Mouse (Mus musculus) intestine, embryonic 14.5 days (tissue): ENCODE results near the gene Lca5. TPM values are rescaled to one million over a fixed set of nuclear protein-coding genes. Genes with fewer than 3 reads are reported as not detected.

Experiments
- ATAC-seq: fragments of 200-750 bp; cut with Nextera tagmentation; replicated peaks from 2 replicates; pipeline ENCODE4 v1.8.0; 2017; ENCODE audit warnings: low read depth, moderate number of reproducible peaks, moderate TSS enrichment, moderate library complexity; ENCODE audit not compliant: low FRiP score, low TSS enrichment
- DNase-seq: peaks from one replicate; pipeline ENCODE4 v3.0.0-alpha.2; 2018; ENCODE audit warnings: low spot score
- H3K27ac ChIP-seq: fragments of 300-500 bp; sonication (generic); 2 replicates; pipeline ENCODE4 v1.5.1; 2014; ENCODE audit warnings: low read depth, mild to moderate bottlenecking, control low read depth
- H3K27me3 ChIP-seq: fragments of 300-500 bp; sonication (generic); replicated peaks from 2 replicates; pipeline ENCODE4 v1.6.1; 2014; ENCODE audit warnings: low read length, control low read depth; ENCODE audit not compliant: control insufficient read depth, insufficient read depth
- H3K36me3 ChIP-seq: fragments of 300-500 bp; sonication (generic); 2 replicates; pipeline ENCODE4 v1.6.1; 2014; ENCODE audit warnings: low read length, control low read depth; ENCODE audit not compliant: control insufficient read depth, insufficient read depth
- H3K4me1 ChIP-seq: fragments of 300-500 bp; sonication (generic); replicated peaks from 2 replicates; pipeline ENCODE4 v1.6.1; 2014; ENCODE audit warnings: low read length, control low read depth, mixed read lengths; ENCODE audit not compliant: control insufficient read depth, insufficient read depth
- H3K4me2 ChIP-seq: fragments of 300-500 bp; sonication (generic); 2 replicates; pipeline ENCODE4 v1.6.1; 2014; ENCODE audit warnings: low read length
- H3K4me3 ChIP-seq: fragments of 300-500 bp; sonication (generic); 2 replicates; pipeline ENCODE4 v1.5.1; 2014; ENCODE audit warnings: low read depth, low read length, control low read depth, mixed read lengths
- H3K9ac ChIP-seq: fragments of 300-500 bp; sonication (generic); 2 replicates; pipeline ENCODE4 v1.6.1; 2014; ENCODE audit warnings: mild to moderate bottlenecking, low read length
- H3K9me3 ChIP-seq: fragments of 300-500 bp; sonication (generic); 2 replicates; pipeline ENCODE4 v1.6.1; 2016; ENCODE audit warnings: low read length, control low read depth; ENCODE audit not compliant: control insufficient read depth
- WGBS: fragments of 180-500 bp; shearing (Covaris S2); extraction: QIAGEN DNeasy Blood & Tissue Kit; methylation state at CpG from one replicate; pipeline ENCODE4 v1.1.7; 2014; 5-methylcytosine and 5-hydroxymethylcytosine counted together
- polyA plus RNA-seq: library from polyadenylated mRNA; unstranded; fragments of >200 nt; fragmentation: Nextera tagmentation; extraction: Ambion mirVana; gene quantifications from 2 replicates; pipeline ENCODE4 v1.2.1, GENCODE M21; 2014

Lca5 gene
- polyA plus RNA-seq, 1 experiment from 2014 or later: 18.0 TPM

DNA sequence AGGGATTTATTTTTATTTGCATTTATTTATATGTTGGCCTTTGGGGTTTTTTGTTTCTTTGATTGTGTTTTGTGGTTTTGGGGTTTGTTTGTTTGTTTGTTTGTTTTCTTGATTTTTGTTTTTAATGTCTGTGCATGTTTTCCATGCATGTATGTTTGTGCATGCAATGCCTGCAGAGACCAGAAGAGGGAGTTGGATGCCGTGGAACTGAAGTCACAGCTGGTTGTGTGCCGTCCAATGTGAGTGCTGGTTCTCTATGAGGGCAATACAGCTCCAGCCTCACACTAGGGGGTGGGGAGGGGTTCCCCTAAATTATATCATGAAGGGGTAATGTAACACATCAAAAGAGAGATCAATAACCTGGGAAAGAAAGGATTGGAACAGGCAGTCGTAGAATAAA, 58.2 kb downstream of the Lca5 start:
- Histone ChIP-seq H3K27ac (no peak overlapping the region), H3K9me3 (no peaks in the 10 kb centered on the region), H3K36me3 (no peaks in the 10 kb centered on the region), H3K9ac (no peak overlapping the region), H3K27me3 (no peaks in the 10 kb centered on the region), H3K4me3 (no peak overlapping the region), H3K4me2 (no peak overlapping the region), H3K4me1 (no peaks in the 10 kb centered on the region)
- DNase-seq (no peak), ATAC-seq (no peak)
- WGBS: 49% methylated on average over 3 of the region's 3 CpGs

DNA sequence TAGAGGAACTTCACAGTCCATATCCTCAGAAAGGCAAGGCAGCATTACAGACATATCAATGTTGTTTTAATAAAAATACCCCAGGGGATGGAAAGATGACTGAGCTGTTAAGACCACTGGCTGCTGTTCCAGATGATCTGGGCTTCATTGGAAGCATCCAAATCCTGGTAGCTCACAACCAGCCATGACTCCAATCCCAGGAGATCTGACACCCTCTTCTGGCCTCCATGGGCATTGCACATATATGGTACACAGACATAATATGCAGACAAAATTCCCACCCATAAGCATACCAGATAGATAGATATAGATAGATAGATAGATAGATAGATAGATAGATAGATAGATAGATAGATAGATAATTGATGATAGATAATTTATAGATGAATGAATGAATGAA, 59.6 kb downstream of the Lca5 start:
- H3K9me3 ChIP-seq: no peaks in the 10 kb centered on the region
- no peaks in the 10 kb centered on the region for H3K27me3 ChIP-seq
- H3K4me1 ChIP-seq: 0 out of 2 replicates have a peak, but pooled peaks cover 2% of the 10 kb centered on the region
- no peak overlapping the region for H3K4me2 ChIP-seq
- ATAC-seq (no peak), DNase-seq (no peak)
- no peak overlapping the region for H3K4me3 ChIP-seq
- no peak overlapping the region for H3K9ac ChIP-seq
- no peaks in the 10 kb centered on the region for H3K36me3 ChIP-seq
- no peak overlapping the region for H3K27ac ChIP-seq

DNA sequence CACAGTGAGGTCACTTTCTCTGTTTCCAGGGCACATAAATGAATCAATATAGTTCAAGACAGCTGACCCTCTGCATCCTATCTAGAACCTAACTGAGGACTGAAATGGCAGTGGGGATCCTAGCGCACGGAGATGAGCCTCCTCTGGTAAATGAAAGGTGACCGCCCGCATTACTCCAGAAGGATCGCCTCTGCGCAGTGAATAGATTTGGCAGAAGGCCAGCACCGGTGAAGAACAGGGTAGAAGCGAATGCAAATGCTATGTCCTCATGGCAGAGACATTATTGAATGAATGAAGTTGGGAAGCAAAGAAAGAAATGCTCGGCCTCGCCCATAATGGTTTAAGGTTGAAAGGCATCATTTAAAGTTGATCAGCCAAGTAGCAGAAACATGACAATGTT, 61.3 kb downstream of the Lca5 start:
- H3K9ac ChIP-seq: no peak overlapping the region
- no peak for DNase-seq
- H3K36me3 ChIP-seq: no peaks in the 10 kb centered on the region
- no peaks in the 10 kb centered on the region for H3K27me3 ChIP-seq
- no peaks in the 10 kb centered on the region for H3K9me3 ChIP-seq
- 81% methylated on average over 10 of the region's 10 CpGs for WGBS
- 0 out of 2 replicates have a peak, but pooled peaks cover 2% of the 10 kb centered on the region for H3K4me1 ChIP-seq
- H3K4me2 ChIP-seq: no peak overlapping the region
- no peak overlapping the region for H3K4me3 ChIP-seq
- no peak for ATAC-seq
- H3K27ac ChIP-seq: no peak overlapping the region

DNA sequence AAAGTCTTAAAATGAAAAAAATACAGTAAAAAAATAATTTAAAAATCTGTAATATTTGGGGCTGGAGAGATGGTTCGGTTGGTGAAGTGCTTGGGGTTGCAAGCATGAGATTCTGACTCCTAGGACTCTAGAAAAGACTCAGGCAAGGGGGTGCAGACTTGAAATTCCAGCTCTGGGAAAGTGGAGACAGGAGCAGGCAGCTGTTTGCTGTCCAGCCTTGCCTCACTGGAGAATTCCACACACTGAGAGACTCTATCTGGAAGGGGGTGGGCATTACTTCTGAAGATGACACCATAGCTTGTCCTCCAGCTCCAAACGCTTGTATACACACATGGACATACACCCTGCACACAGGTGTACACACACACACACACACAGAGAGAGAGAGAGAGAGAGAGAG, 63.8 kb downstream of the Lca5 start:
- DNase-seq (no peak), ATAC-seq (no peak)
- no peaks in the 10 kb centered on the region for H3K36me3 ChIP-seq
- no peak overlapping the region for H3K4me3 ChIP-seq
- 0 out of 2 replicates have a peak, but pooled peaks cover 2% of the 10 kb centered on the region for H3K4me1 ChIP-seq
- 64% methylated on average over 2 of the region's 2 CpGs for WGBS
- no peak overlapping the region for H3K27ac ChIP-seq
- H3K4me2 ChIP-seq: no peak overlapping the region
- H3K9me3 ChIP-seq: no peaks in the 10 kb centered on the region
- no peak overlapping the region for H3K9ac ChIP-seq
- no peaks in the 10 kb centered on the region for H3K27me3 ChIP-seq

- DNase-seq (no peak), ATAC-seq (no peak)
- no peak overlapping the region for H3K9ac ChIP-seq
- H3K4me3 ChIP-seq: no peak overlapping the region
- 0 out of 2 replicates have a peak, but pooled peaks cover 2% of the 10 kb centered on the region for H3K4me1 ChIP-seq
- H3K27me3 ChIP-seq: no peaks in the 10 kb centered on the region
- H3K9me3 ChIP-seq: no peaks in the 10 kb centered on the region
- no peak overlapping the region for H3K4me2 ChIP-seq
- H3K27ac ChIP-seq: no peak overlapping the region
- H3K36me3 ChIP-seq: no peaks in the 10 kb centered on the region
- WGBS: 71% methylated on average over 4 of the region's 4 CpGs
These were observed 65.3 kb downstream of the Lca5 start for GRCm38 (mm10) chr9:83375522-83376176.

GRCm38 (mm10) chr9:83370907-83371306, 70.0 kb downstream of the Lca5 start:
- ATAC-seq (no peak), DNase-seq (no peak)
- H3K36me3 ChIP-seq: no peaks in the 10 kb centered on the region

DNA sequence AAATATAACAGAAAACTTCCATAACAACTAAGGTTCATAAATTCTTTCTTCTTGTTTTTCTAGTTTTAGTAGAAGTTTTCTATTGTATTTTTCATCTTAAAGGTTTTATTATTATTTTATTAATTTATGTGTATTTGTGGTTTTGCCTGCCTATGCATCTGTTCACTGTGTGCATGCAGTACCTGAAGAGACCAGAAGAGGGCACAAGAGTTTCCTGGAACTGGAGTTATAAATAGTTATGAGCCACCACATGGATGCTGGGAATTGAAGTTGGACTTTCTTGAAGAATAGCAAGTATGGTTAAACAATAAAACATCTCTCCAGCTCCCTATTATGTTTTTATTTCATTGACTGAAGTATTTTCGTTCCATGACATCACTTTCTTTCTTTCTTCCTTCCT, 72.7 kb downstream of the Lca5 start:
- Histone ChIP-seq H3K4me2 (no peak overlapping the region), H3K27me3 (no peaks in the 10 kb centered on the region)
- no peak for DNase-seq

More at GRCm38 (mm10) chr9:83370907-83371306, 70.0 kb downstream of the Lca5 start:
- H3K4me3 ChIP-seq: no peak overlapping the region
- H3K4me1 ChIP-seq: no peaks in the 10 kb centered on the region
- no peak overlapping the region for H3K9ac ChIP-seq
- no peaks in the 10 kb centered on the region for H3K9me3 ChIP-seq
- 25% methylated on average over 1 of the region's 1 CpGs for WGBS
- H3K27me3 ChIP-seq: no peaks in the 10 kb centered on the region
- H3K27ac ChIP-seq: no peak overlapping the region
- H3K4me2 ChIP-seq: no peak overlapping the region

GRCm38 (mm10) chr9:83355802-83356201, 85.1 kb downstream of the Lca5 start:
- Histone ChIP-seq H3K4me2 (no peak overlapping the region), H3K27me3 (no peaks in the 10 kb centered on the region), H3K4me3 (no peak overlapping the region), H3K9ac (no peak overlapping the region), H3K4me1 (peaks cover 7% of the 10 kb centered on the region), H3K36me3 (no peaks in the 10 kb centered on the region), H3K27ac (no peak overlapping the region), H3K9me3 (no peaks in the 10 kb centered on the region)
- DNase-seq: no peak
- 64% methylated on average over 4 of the region's 4 CpGs for WGBS
- ATAC-seq: no peak

More for the DNA sequence above, 72.7 kb downstream of the Lca5 start:
- no peak overlapping the region for H3K27ac ChIP-seq
- no peaks in the 10 kb centered on the region for H3K9me3 ChIP-seq
- no peak for ATAC-seq
- H3K4me1 ChIP-seq: no peaks in the 10 kb centered on the region
- no peaks in the 10 kb centered on the region for H3K36me3 ChIP-seq
- H3K9ac ChIP-seq: no peak overlapping the region
- H3K4me3 ChIP-seq: no peak overlapping the region
- WGBS: 80% methylated on average over 1 of the region's 1 CpGs

- DNase-seq (no peak), ATAC-seq (no peak)
- Histone ChIP-seq H3K9ac (no peak overlapping the region), H3K27me3 (no peaks in the 10 kb centered on the region), H3K4me3 (no peak overlapping the region), H3K27ac (no peak overlapping the region), H3K36me3 (no peaks in the 10 kb centered on the region), H3K4me1 (peaks cover 30% of the 10 kb centered on the region), H3K4me2 (no peak overlapping the region), H3K9me3 (no peaks in the 10 kb centered on the region)
- WGBS: 57% methylated on average over 7 of the region's 7 CpGs
These were observed 87.6 kb downstream of the Lca5 start for GRCm38 (mm10) chr9:83353316-83353715.
